Mouse (Mus musculus) urinary bladder, adult 2 months (tissue): ENCODE data around the gene Strap. TPM values are rescaled to one million over a fixed set of nuclear protein-coding genes. Genes with fewer than 3 reads are reported as not detected.

Experiments
- DNase-seq: peaks from one replicate; pipeline ENCODE4 v3.0.0; 2022; ENCODE audit warnings: low spot score
- polyA plus RNA-seq: library from polyadenylated mRNA; depleted of rRNA; stranded (reverse); fragments of >200 nt; gene quantifications from 2 replicates; pipeline ENCODE4 v1.2.3, GENCODE M21; 2012

Strap gene
- polyA plus RNA-seq, 1 experiment, result 50.1 TPM

DNA sequence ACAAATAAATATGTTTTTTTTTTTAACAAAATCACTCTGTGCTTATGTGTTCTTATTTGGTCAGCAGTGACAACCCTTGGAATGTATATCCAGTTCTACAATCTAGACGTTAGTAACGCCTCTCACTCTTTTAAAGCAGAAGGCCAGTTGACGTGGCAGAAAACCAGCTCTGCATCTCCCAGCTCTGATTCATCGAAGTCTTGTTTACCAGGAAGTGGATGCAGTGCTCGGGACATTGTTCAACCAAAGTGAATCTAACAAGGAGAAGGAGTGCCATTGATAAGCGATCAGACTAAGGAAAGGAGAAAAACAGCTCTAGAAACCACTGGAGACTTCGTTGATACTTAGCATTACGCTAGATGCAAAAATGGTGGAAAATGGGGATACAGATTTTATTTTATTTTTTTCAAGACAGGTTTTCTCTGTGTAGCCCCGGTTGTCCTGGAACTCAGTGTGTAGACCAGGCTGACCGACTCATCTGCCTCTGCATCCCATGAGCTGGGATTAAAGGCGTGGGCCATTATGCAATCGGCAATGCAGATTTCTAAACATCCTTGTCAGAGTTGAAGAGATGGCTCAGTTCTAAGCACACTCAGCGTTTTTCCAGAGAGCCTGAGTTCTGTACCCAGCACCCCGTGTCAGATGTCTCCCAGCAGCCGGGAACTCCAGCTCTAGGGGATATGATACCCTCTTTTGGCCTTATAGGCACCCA is 12.5 kb upstream of the Strap start:
- DNase-seq, result no peak

DNA sequence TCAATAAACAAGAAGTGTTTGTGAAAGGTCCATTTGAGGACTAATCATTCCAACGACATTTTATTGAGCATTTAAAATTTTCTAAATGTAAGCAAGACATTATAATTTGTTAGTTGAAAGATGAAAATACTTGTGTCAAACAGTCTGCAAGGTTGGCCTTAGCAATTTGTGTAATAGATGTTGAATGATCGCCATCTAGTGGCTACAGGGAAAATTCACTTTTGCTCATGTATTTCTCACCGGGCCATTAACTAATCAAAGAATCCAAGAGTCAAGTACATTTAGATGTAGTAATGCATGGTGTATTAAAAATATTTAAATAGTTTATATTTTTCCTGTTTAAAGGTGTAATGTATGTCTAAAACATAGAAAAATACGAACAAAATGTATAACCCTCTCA is 11.0 kb upstream of the Strap start:
- DNase-seq, result no peak

DNA sequence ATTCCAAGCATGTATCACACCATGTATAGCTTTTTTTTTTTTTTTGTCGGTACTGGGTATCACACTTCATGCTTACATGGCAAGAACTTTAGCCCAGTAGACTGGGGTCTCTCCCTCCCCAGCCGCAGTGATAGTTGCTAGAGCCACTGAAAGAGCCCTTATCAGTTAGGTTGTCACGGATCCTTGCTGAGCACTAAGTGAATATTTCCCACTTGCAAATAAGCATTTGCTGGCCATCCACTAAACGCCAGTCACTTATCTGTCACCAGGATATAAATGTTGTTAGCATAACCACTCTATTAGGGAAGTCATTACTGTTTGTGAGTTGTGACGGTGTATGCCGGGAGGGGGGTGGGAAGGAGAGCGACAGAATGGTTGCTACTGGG is 425 bp upstream of the Strap start:
- no peak for DNase-seq

DNA sequence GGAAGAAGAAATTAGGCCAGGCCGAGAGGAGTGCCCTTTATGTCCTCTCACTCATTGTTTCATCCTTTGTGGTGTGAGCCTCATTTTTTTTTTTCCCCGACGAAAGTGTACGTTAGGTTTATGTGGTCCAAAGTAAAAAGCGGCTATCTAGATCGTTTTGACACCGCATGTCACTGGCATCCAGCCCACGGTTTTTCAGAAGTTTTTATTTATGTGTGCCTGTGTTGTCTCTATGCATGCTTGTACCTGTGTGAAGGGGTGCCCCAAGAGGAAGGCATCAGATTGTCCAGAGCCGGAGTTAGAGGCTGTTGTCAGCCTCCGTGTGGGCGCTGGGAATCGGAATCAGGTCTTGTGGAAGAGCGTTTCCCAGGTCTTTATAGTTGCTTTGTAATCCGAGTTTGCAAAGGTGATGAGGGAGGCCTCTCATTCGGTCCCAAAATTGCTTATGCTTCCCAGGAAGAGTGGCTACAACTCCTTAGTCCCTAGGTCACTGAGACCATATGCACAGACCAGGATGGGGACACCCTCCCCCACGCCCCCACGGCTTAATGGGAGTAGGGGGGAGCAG is 877 bp downstream of the Strap start:
- no peak for DNase-seq

DNA sequence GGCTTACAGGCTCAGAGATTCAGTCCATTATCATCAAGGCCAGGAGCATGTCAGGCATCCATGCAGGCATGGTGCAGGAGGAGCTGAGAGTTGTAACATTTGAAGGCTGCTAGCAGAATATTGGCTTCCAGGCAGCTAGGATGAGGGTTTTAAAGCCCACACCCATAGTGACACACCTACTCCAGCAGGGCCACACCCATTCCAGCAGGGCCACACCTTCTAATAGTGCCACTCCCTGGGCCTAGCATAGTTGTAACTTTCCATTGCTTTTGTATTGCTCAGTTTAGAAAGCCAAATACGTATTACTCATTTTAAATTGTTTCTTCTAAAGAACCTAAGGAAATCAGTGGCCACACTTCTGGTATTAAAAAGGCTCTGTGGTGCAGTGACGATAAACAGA is 6.1 kb downstream of the Strap start:
- DNase-seq, result no peak

DNA sequence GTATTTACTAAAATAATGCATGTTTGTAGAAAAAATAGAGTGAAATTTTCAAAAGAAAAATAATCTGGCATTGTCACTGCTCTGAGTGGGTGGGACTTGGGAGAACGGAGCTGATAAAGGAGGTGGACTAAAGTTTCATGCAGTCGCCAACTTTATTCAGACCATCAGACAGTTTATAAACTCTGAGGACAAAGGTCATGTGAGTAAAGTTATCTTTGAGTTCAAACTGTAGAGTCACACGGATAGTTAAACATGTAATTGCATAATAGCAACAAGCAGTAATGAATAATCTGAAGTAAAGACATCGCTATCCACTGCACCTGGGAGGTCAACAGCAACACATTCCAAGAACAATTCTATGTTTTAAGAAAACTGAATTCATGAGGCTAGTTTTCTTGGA is 9.8 kb downstream of the Strap start:
- no peak for DNase-seq

DNA sequence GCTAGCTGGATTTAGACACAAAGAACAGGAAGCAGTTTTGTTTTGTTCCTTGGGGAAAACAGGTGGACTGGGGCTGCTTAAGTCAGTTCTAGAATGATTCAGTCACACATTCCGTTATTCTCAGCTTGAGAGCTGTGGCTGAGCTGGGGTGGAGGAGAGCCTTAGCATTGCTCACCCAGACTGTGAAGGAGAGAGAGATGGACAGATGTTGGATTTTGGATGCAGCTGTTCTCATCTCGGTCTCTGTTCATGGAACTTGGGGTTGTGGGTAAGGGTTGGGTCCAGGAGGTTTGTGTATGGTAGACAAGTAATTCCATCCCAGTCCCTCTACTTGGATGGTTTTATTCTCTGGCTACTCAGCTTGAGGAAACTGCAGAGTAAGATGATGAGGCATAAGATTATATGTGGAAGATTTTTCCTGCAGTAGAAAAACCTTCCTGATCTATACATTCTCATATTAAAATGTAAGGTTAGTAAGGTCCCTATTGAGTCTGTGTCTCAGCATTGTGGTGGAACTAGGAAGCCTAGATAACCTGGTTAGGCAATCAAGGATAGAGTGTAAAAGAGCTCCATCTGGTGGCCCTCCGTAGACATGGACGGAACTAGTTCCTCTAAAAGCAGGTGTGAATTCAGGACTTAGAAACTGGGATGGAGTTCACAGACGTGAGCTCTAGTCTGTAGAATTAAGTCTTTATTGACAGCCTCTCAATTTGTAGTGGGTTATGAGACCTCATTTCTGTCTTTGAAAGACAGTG is 12.5 kb downstream of the Strap start:
- DNase-seq, result no peak

DNA sequence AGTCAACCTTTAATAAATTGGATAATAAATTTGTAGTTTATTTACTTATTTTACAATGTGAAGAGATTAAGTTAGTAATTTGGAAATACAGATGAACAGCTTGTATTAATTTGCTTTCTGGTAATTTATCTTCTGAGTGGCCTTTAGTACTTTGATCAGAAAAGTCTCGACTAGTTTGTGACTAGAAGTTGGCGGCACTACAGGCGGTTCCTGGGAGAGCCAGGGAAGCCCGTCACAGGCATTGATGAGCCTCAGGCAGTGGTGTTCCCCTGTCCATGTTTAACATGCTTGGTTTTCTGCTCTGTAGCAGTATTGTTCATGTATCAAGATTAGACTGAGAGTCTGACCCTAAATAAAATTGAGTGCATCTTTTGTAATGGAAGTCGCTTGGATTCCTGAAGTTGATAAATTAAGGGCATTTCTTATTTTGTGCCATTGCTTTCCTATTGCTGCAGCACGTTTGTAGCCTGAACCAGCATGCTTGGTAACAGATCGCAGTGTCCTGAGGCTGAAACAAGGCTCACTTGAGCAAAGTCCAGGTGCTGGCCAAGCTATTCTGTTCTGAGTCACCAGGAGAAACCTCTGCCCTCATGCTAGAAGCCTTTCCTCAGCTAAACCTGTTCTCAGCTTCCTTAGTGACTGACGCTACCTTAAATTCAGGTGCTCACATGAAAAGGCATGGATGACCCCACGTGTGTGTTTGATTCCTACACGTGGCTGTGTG is 16.8 kb downstream of the Strap start:
- DNase-seq, result no peak

DNA sequence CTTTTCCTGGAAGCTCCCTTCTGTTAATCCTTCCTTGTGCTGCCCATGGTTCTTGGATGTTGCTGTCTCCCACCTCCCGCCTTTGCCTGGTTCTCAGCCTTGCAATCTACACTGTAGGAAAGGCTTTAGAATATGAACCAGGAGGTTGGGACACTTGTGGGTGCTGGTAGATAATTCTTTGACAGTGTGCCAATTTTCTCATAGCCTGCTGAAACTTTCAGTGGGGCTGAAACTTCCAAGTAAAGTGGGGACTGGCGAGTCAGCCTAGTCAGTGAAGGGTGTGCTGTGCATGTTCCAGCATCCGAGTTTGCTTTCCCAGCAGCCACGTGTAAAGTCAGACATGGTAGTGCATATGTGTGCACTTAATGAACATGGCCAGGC is 17.4 kb downstream of the Strap start:
- no peak for DNase-seq

DNA sequence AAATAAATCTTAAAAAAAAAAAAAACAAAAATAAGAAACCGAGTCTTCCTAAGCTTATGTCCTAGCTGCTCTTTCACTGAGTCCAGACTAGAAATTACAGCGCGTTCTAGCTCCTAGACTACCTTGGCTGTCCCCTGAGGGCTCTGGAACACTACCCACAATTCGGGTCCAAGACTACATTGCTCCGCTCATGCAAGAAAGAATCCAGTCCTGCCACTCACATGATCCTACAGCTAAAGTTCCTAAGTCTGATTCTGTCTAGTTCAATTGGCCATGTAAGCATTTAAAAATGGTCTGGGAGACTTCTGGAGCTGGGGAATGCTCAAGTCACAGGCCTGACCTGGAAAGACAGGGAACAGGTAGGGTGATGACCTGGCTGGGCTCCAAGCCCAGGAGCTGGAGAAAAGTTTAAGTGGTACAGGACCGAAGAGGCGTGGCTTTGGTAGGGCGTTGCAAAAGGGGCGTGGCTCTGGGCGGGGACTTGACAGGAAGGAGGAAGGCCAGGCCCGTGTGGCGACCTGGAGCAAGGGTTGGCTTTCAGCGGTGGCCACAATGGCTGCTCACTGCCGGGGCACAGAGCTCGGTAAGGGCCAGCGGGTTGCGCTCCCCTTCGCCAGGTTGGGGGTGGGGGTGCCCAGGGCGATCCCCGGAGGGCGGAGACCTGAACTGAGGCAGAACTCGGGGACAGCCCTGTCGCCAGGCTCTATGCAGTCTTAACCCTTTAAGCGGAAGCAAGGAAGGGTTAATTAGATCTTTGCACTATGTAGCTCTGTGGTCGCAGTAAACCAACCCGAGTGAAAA is 19.4 kb downstream of the Strap start, which contains the start of gene Dera:
Dera (plus strand) TSS at position 491 of the 801 bp plus-strand sequence.
- peak; percentile 63 for DNase-seq

DNA sequence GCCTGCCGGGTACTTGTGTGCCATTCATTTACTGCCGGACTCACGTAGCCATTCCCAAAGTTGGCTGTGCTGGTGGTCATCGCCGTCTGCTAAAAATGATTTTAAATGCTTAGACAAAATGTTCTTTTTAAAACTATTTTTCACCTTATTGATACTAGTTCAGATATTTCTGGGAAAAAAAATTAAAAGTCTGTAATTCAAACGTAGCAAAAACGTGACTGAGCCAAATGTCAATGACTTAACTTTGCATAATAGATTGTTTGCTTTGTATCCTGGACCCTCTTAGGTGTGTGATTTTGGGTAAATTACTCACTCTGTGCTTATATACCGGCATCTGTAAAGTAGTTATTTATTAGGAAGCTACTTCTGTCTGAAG is 20.0 kb downstream of the Strap start:
- no peak for DNase-seq

DNA sequence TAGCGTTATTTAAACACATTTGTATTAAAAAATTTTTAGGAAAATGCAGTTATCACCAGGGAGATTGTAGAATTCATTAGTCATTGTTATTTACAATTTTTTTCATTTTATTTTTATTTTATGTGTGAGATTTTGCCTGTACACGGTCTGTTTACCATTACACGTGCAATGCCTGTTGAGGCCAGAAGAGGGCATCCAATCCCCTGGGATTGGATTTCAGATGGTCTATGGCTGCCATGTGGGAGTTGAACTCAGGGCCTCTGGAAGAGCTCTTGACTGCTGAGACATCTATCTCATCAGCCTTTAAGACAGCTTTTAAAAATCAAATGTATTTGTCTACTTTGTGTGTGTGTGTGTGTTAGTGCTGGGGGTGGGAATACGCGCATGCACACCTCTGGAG is 21.4 kb downstream of the Strap start:
- DNase-seq, result no peak

DNA sequence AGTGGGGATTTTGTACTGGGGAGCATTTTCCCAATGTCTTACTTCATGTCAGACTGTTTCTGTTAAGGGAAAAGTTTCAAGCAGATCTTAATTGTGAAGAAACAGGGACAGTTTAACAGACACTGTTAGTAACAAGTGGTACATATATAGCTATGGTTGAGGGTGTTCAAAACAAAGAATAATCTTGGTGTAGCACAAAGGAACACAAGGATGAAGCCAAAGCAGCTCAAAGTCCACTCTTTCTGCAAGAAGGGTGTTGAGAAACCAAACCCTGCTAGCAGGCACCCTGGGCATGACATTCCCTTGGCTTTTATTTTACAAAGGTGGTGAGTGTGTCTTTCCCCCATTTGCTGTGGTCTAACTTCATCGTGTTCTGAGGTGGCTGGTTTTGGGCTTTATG is 23.0 kb downstream of the Strap start:
- no peak for DNase-seq

DNA sequence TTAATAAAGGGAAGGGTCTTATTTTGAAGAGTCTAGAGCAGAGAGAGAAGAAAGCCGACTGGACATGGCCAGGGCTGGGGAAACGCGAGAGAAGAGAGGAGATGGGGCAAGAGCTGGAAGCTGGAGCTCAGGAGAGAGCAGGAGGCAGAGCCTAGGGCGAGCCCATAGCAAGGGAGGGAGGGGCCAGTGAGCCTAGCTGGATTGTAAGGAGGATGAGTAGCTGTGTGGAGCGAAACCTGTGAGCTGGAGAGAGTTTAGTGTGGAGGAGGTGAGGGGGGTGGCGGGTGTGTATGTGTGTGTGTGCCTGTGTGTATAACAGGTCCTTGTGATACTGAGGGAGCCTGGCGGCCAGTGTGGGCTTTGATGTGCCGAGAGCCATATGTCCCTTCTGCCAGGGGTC is 24.8 kb downstream of the Strap start:
- DNase-seq, result no peak

DNA sequence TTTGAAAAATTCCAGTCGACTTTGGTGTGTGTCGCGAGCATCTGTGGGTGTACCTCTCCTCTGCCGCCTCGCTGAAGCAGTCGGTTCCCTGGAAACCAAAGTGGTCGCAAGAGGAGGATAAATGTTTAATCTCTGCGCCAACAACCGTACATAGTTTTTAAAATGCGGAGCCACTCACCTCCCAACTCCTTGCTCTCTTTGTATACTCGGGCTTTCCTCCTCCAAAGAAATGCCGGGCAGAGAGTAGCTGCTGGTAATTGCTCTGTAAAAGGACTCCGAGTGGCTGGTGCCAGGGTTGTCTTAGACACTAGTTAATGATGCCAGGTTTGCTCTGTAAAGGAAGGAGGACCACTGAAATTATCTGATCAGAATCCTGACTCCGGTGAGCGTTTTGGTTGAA is 26.1 kb downstream of the Strap start:
- no peak for DNase-seq

DNA sequence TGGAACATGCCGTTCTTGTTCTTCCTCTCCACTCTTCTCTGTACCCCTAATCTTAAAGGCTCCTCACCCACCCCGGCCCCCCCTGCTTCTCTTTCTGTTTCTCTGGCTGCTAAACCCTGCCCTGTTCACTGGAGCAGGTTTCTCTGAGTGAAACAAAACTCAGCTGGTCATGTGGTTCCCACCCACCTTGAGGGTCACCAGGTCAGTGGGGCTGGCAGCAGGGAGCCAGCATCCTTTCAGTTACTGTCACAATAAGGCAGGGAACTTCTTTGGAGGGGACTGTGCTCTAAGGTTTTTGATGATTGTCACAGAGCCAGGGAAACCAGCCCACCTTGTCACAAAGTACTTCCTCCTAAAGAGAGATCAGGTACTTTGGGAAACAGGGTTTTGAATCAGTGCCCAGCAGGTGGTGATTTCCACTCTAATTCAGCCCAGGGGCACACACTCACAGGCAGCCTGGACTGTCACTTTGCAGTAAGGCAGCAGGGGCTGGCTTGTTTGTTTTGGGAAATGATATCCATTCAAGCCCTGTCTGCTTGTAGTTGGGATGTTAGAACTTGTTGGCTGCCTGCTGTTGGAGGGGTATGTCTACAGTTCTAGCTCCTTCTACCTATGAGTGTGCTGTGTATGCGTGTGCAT is 29.8 kb downstream of the Strap start:
- no peak for DNase-seq

DNA sequence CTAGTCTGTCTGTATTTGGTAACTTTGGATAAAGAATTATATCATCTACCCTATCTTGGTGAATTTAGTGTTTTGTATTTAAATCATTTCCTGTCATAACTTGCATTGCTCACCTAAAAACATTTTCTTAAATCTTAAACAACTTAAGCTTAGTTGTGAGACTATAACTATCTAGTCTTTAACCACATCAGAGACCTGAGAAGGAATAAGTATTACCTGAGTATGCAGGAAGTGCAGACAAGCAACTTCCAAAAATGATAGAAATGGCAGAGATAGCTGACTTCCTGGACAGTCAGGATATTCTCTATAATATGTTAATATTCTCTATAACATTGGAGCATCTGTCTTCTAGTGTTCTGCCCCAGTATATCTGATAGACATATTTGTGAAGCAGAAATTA is 31.3 kb downstream of the Strap start:
- no peak for DNase-seq

DNA sequence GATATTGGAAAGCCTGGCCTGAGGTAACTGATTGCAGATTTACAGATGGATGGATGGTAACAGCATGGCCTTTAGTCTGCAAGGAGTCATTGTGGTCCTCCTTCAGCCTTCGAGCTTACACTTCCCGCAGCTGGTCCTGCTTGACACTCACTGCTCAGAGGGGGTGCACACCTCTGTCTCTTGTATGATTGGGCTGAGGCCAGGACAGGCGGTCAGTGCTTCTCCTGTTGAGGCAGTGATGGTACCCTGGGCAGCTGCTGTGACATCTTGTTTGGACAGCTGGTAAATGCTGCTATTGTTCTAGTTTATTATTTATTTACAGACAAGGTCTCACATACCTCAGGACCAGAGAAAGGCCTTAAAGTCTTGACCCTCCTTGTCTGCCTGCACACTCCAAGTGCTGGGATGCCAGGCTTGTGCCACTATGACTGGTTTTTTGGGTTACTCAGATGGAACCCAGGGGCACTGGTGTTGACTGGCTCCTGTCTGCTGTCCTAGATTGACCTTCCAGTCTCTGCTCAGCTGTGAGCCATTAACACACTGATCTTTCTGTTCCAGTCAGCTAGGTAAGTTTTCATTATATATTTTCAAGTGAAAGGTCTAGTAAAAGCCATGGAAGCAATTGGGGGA is 36.9 kb downstream of the Strap start:
- DNase-seq, result no peak

DNA sequence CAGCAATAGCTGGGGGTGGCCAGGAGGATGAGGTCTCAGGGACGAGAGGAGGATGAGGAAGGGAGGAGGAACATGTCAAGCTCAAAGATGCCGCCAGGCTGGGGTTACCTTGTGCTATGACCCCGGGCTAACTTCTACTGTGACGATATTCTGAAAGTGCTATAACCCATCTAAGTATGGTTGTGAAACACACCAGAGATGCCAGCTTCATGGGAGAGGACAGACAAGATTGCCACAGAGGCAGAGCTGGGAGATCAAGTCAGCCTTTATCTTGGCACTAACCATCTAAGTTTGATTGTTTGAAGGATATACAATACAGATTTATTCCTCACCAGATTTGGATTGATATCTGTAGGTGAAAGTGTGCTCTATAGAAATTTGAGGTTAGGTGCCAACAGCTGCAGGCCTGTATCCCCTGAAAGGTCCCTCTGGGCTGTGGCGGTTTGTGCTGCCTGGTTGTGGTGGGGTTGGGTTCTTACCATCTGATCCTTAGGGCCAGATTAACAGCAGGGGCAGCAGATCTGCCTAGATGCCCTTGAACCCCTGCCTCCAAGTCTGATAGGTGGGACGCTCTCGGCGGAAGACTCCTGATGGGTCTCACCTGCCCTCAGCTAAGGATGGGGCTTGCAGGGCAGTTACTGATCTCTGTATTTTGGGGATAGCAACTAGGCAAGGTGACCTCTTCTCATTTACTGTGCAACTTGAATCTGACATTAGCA is 38.2 kb downstream of the Strap start:
- DNase-seq, result no peak

DNA sequence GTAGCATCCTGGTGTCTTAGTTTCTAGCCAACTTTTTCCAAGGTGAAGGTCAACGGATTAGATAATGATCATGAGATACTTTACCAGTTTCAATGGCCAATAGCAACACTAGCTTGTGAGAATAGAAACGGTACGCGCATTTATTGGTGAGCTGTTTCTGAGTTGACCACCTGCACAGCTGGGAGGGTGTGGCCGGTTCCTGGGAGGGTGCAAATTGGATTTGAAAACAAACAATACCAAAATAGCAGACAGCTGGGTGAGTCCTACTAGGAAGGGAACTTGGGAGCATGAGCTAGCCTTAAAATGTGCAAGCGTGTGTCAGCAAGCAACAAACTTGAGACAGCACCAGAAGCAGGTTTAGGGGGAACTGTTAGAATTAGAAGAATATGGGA is 38.8 kb downstream of the Strap start:
- no peak for DNase-seq
